Mouse (Mus musculus): ENCODE results near the gene Gkn1.

The Gkn1 gene

GRCm38 (mm10) chr6:87323381-87323780, 27.4 kb downstream of the Gkn1 start:
- peak; percentile 72 to 81 for DNase-seq

- DNase-seq = peak in 1 of 2 experiments; percentile 29
These were observed 32.1 kb downstream of the Gkn1 start for GRCm38 (mm10) chr6:87318651-87319050.

- no peak for DNase-seq
These were observed 33.8 kb downstream of the Gkn1 start for GRCm38 (mm10) chr6:87316966-87317365.

GRCm38 (mm10) chr6:87312761-87313160, 38.0 kb downstream of the Gkn1 start:
- DNase-seq = peak; percentile 45 to 82

- no peak for DNase-seq
These were observed 46.3 kb downstream of the Gkn1 start for GRCm38 (mm10) chr6:87304486-87304885.

- DNase-seq = no peak
These were observed 48.0 kb downstream of the Gkn1 start for GRCm38 (mm10) chr6:87302746-87303145.

GRCm38 (mm10) chr6:87301991-87302390, 48.8 kb downstream of the Gkn1 start:
- DNase-seq = no peak

All from cerebellum, postnatal 10 days (tissue).